Mouse (Mus musculus): ENCODE results near the gene Aldh1a1. TPM values are rescaled to one million over a fixed set of nuclear protein-coding genes. Genes with fewer than 3 reads are reported as not detected.

Gene Aldh1a1
- polyA plus RNA-seq, 1 experiment from 2014 or later = 6.9 TPM

- H3K27ac ChIP-seq (ENCODE audit: low read length) = no peak overlapping the region
- no peak overlapping the region for H3K4me2 ChIP-seq (ENCODE audit: low read depth, low read length)
- WGBS = 70% methylated on average over 2 of the region's 2 CpGs
- no peaks in the 10 kb centered on the region for H3K9me3 ChIP-seq (replicated peaks; ENCODE audit: control insufficient read depth, low read length)
- no peaks in the 10 kb centered on the region for H3K27me3 ChIP-seq (ENCODE audit: control insufficient read depth, insufficient read depth, low read length)
- H3K36me3 ChIP-seq (ENCODE audit: control insufficient read depth, insufficient read depth) = no peaks in the 10 kb centered on the region
- no peaks in the 10 kb centered on the region for H3K4me1 ChIP-seq (ENCODE audit: control insufficient read depth, insufficient read depth, low read length)
- H3K9ac ChIP-seq (ENCODE audit: low read length) = no peak overlapping the region
- H3K4me3 ChIP-seq (ENCODE audit: low read length) = no peak overlapping the region
- no peak for ATAC-seq (replicated peaks; ENCODE audit: extremely low read depth, insufficient read depth, low FRiP score)
Observed at GRCm38 (mm10) chr19:20559952-20560351, 67.4 kb downstream of the Aldh1a1 start.

DNA sequence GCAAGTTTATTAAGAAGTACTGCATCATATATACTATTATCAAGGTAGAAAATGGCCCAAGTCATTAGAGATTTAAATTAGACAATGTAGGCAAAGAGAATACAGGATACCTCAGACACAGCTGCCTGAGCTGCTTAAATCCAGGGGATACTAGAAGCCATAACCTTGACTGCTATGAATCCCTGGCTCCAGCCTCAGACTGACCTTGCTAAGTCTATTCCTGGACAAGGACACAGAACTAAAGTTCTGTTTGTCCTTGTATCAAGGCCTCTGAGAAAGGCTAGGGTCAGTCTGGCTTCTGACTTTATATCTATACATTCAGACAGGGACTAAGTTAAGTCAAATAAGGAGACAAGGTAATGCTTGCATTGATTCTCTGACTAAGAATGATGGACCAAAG, 69.9 kb downstream of the Aldh1a1 start:
- no peaks in the 10 kb centered on the region for H3K36me3 ChIP-seq (ENCODE audit: control insufficient read depth, insufficient read depth)
- ATAC-seq (replicated peaks; ENCODE audit: extremely low read depth, insufficient read depth, low FRiP score) = no peak
- no peak overlapping the region for H3K27ac ChIP-seq (ENCODE audit: low read length)
- no peaks in the 10 kb centered on the region for H3K27me3 ChIP-seq (ENCODE audit: control insufficient read depth, insufficient read depth, low read length)
- no peak overlapping the region for H3K9ac ChIP-seq (ENCODE audit: low read length)
- H3K9me3 ChIP-seq (replicated peaks; ENCODE audit: control insufficient read depth, low read length) = no peaks in the 10 kb centered on the region
- no peaks in the 10 kb centered on the region for H3K4me1 ChIP-seq (ENCODE audit: control insufficient read depth, insufficient read depth, low read length)
- H3K4me2 ChIP-seq (ENCODE audit: low read depth, low read length) = no peak overlapping the region
- no peak overlapping the region for H3K4me3 ChIP-seq (ENCODE audit: low read length)

GRCm38 (mm10) chr19:20566294-20566693, 73.8 kb downstream of the Aldh1a1 start:
- Histone ChIP-seq H3K9me3 (replicated peaks; ENCODE audit: control insufficient read depth, low read length) (no peaks in the 10 kb centered on the region), H3K9ac (ENCODE audit: low read length) (no peak overlapping the region), H3K27me3 (ENCODE audit: control insufficient read depth, insufficient read depth, low read length) (no peaks in the 10 kb centered on the region), H3K4me3 (ENCODE audit: low read length) (no peak overlapping the region), H3K4me1 (ENCODE audit: control insufficient read depth, insufficient read depth, low read length) (no peaks in the 10 kb centered on the region), H3K27ac (ENCODE audit: low read length) (no peak overlapping the region), H3K36me3 (ENCODE audit: control insufficient read depth, insufficient read depth) (no peaks in the 10 kb centered on the region), H3K4me2 (ENCODE audit: low read depth, low read length) (no peak overlapping the region)
- WGBS = 81% methylated on average over 4 of the region's 4 CpGs
- ATAC-seq (replicated peaks; ENCODE audit: extremely low read depth, insufficient read depth, low FRiP score) = no peak

DNA sequence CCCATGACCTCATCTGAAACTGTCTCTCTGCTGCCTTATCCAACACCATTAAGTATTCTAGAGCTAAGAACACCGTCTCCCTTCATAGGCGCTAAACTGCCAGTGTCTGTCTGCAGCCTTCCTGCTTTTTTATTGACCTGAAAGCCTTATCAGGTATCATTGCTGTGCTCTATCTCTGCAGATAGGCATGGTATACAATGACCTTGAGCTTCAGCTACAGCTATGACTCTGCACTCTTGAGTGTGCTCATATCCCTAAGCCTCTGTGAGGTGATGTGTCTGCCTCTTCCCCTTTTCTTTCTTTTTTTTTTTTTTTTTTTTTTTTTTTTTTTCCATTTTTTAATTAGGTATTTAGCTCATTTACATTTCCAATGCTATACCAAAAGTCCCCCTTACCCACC, 74.5 kb downstream of the Aldh1a1 start:
- Histone ChIP-seq H3K9ac (ENCODE audit: low read length) (no peak overlapping the region), H3K4me2 (ENCODE audit: low read depth, low read length) (no peak overlapping the region), H3K27ac (ENCODE audit: low read length) (no peak overlapping the region), H3K4me1 (ENCODE audit: control insufficient read depth, insufficient read depth, low read length) (no peaks in the 10 kb centered on the region), H3K9me3 (replicated peaks; ENCODE audit: control insufficient read depth, low read length) (no peaks in the 10 kb centered on the region), H3K36me3 (ENCODE audit: control insufficient read depth, insufficient read depth) (no peaks in the 10 kb centered on the region), H3K27me3 (ENCODE audit: control insufficient read depth, insufficient read depth, low read length) (no peaks in the 10 kb centered on the region), H3K4me3 (ENCODE audit: low read length) (no peak overlapping the region)
- no peak for ATAC-seq (replicated peaks; ENCODE audit: extremely low read depth, insufficient read depth, low FRiP score)
- 84% methylated on average over 2 of the region's 2 CpGs for WGBS

DNA sequence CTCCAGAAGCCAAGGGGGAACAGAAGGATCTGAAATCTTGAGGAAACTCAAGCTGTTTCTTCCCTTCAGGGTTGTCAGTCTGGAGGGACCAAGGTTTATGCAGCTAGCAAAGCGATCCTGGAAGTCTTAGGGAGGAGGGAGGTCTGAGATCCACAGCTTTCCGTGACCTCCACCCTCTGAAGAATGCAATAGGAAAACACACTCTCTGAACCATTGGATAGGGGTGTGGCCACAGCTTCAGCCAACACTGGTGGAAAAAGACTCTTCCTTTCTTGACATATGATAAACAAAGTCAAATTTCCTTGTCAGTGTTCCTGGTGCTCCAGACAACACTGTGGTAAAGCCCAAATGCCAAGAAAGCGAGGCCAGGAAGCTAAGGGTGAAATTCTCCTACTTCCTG, 84.5 kb downstream of the Aldh1a1 start:
- no peak overlapping the region for H3K27ac ChIP-seq (ENCODE audit: low read length)
- no peak overlapping the region for H3K4me3 ChIP-seq (ENCODE audit: low read length)
- ATAC-seq (replicated peaks; ENCODE audit: extremely low read depth, insufficient read depth, low FRiP score) = no peak
- H3K27me3 ChIP-seq (ENCODE audit: control insufficient read depth, insufficient read depth, low read length) = no peaks in the 10 kb centered on the region
- no peaks in the 10 kb centered on the region for H3K9me3 ChIP-seq (replicated peaks; ENCODE audit: control insufficient read depth, low read length)
- H3K36me3 ChIP-seq (ENCODE audit: control insufficient read depth, insufficient read depth) = no peaks in the 10 kb centered on the region
- no peaks in the 10 kb centered on the region for H3K4me1 ChIP-seq (ENCODE audit: control insufficient read depth, insufficient read depth, low read length)
- no peak overlapping the region for H3K9ac ChIP-seq (ENCODE audit: low read length)
- H3K4me2 ChIP-seq (ENCODE audit: low read depth, low read length) = no peak overlapping the region
- WGBS = 58% methylated on average over 3 of the region's 3 CpGs

DNA sequence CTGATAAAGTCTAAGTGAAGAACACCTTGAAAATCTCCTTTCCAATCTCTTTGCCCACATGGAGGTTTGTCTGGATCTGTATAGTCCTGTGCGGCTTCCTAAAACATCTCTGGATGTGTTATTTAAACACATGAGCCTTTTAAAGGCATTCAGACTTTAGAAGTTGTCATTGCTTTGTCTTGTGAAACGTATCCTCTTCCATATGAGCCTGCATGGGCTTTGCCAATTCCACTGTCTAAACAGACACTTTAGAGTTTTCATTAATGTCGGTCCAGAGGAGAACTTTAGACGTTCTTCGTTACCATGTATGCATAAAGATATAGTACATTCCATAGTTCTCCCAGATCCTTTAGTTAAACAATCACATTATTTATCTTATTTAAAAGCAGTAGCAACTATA, 84.9 kb downstream of the Aldh1a1 start:
- no peak overlapping the region for H3K9ac ChIP-seq (ENCODE audit: low read length)
- H3K4me2 ChIP-seq (ENCODE audit: low read depth, low read length) = no peak overlapping the region
- no peak for ATAC-seq (replicated peaks; ENCODE audit: extremely low read depth, insufficient read depth, low FRiP score)
- WGBS = 72% methylated on average over 5 of the region's 5 CpGs
- no peak overlapping the region for H3K27ac ChIP-seq (ENCODE audit: low read length)
- no peaks in the 10 kb centered on the region for H3K9me3 ChIP-seq (replicated peaks; ENCODE audit: control insufficient read depth, low read length)
- no peak overlapping the region for H3K4me3 ChIP-seq (ENCODE audit: low read length)
- H3K27me3 ChIP-seq (ENCODE audit: control insufficient read depth, insufficient read depth, low read length) = no peaks in the 10 kb centered on the region
- H3K36me3 ChIP-seq (ENCODE audit: control insufficient read depth, insufficient read depth) = no peaks in the 10 kb centered on the region
- H3K4me1 ChIP-seq (ENCODE audit: control insufficient read depth, insufficient read depth, low read length) = no peaks in the 10 kb centered on the region

- Histone ChIP-seq H3K27ac (ENCODE audit: low read length) (no peak overlapping the region), H3K9me3 (replicated peaks; ENCODE audit: control insufficient read depth, low read length) (no peaks in the 10 kb centered on the region), H3K4me2 (ENCODE audit: low read depth, low read length) (no peak overlapping the region), H3K9ac (ENCODE audit: low read length) (no peak overlapping the region), H3K4me1 (ENCODE audit: control insufficient read depth, insufficient read depth, low read length) (no peaks in the 10 kb centered on the region), H3K4me3 (ENCODE audit: low read length) (no peak overlapping the region), H3K36me3 (ENCODE audit: control insufficient read depth, insufficient read depth) (no peaks in the 10 kb centered on the region), H3K27me3 (ENCODE audit: control insufficient read depth, insufficient read depth, low read length) (no peaks in the 10 kb centered on the region)
- no peak for ATAC-seq (replicated peaks; ENCODE audit: extremely low read depth, insufficient read depth, low FRiP score)
Observed at GRCm38 (mm10) chr19:20599951-20600350, 107.4 kb downstream of the Aldh1a1 start.

DNA sequence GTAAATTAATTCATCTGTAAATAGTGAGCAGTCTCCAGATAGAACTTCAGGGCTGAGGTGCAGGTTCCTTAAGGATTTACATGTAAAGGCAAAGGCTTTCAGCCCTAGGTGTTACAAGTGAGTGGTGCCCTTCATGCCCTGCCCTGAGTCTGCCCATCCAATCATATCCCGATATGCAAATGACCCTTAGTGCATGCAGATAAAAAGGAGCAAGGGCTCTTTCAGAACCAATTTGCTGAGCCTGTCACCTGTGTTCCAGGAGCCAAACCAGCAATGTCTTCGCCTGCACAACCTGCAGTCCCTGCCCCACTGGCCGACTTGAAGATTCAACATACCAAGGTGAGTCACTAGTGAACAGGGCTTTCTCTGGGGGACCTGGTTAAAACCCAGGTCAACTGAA, 109.2 kb downstream of the Aldh1a1 start:
- Histone ChIP-seq H3K4me2 (ENCODE audit: low read depth, low read length) (peak overlapping the region; percentile 51), H3K4me1 (ENCODE audit: control insufficient read depth, insufficient read depth, low read length) (no peaks in the 10 kb centered on the region), H3K9ac (ENCODE audit: low read length) (no peak overlapping the region), H3K36me3 (ENCODE audit: control insufficient read depth, insufficient read depth) (no peaks in the 10 kb centered on the region), H3K4me3 (ENCODE audit: low read length) (peak overlapping the region; percentile 31; the same call in 1 of the 2 replicates), H3K27me3 (ENCODE audit: control insufficient read depth, insufficient read depth, low read length) (no peaks in the 10 kb centered on the region), H3K27ac (ENCODE audit: low read length) (no peak overlapping the region), H3K9me3 (replicated peaks; ENCODE audit: control insufficient read depth, low read length) (no peaks in the 10 kb centered on the region)
- 52% methylated on average over 3 of the region's 3 CpGs for WGBS
- 0 out of 2 replicates have a peak, but pooled peaks have one; percentile 32 for ATAC-seq (replicated peaks; ENCODE audit: extremely low read depth, insufficient read depth, low FRiP score)

GRCm38 (mm10) chr19:20603212-20603611, 110.7 kb downstream of the Aldh1a1 start:
- Histone ChIP-seq H3K9me3 (replicated peaks; ENCODE audit: control insufficient read depth, low read length) (no peaks in the 10 kb centered on the region), H3K4me1 (ENCODE audit: control insufficient read depth, insufficient read depth, low read length) (no peaks in the 10 kb centered on the region), H3K9ac (ENCODE audit: low read length) (no peak overlapping the region), H3K27me3 (ENCODE audit: control insufficient read depth, insufficient read depth, low read length) (no peaks in the 10 kb centered on the region), H3K27ac (ENCODE audit: low read length) (no peak overlapping the region), H3K4me2 (ENCODE audit: low read depth, low read length) (no peak overlapping the region), H3K4me3 (ENCODE audit: low read length) (no peak overlapping the region), H3K36me3 (ENCODE audit: control insufficient read depth, insufficient read depth) (no peaks in the 10 kb centered on the region)
- ATAC-seq (replicated peaks; ENCODE audit: extremely low read depth, insufficient read depth, low FRiP score) = no peak
- WGBS = 57% methylated on average over 1 of the region's 1 CpGs

GRCm38 (mm10) chr19:20603866-20604265, 111.4 kb downstream of the Aldh1a1 start:
- H3K36me3 ChIP-seq (ENCODE audit: control insufficient read depth, insufficient read depth) = no peaks in the 10 kb centered on the region
- no peaks in the 10 kb centered on the region for H3K4me1 ChIP-seq (ENCODE audit: control insufficient read depth, insufficient read depth, low read length)
- no peaks in the 10 kb centered on the region for H3K27me3 ChIP-seq (ENCODE audit: control insufficient read depth, insufficient read depth, low read length)
- no peak overlapping the region for H3K4me3 ChIP-seq (ENCODE audit: low read length)
- H3K27ac ChIP-seq (ENCODE audit: low read length) = no peak overlapping the region
- no peak overlapping the region for H3K4me2 ChIP-seq (ENCODE audit: low read depth, low read length)
- 93% methylated on average over 2 of the region's 2 CpGs for WGBS
- H3K9me3 ChIP-seq (replicated peaks; ENCODE audit: control insufficient read depth, low read length) = no peaks in the 10 kb centered on the region
- H3K9ac ChIP-seq (ENCODE audit: low read length) = no peak overlapping the region
- ATAC-seq (replicated peaks; ENCODE audit: extremely low read depth, insufficient read depth, low FRiP score) = no peak
